Mouse (Mus musculus) brain, embryonic 18.5 days (tissue): ENCODE data around the gene Myh10.
A peak's percentile ranks its signal among the peaks of the same experiment; 100 is the strongest.

Experiments
- DNase-seq: peaks from one replicate; pipeline ENCODE4 v3.0.0-alpha.2; 2012; ENCODE audit warnings: low read depth, low spot score

Gene Myh10

GRCm38 (mm10) chr11:68691321-68692009 is at the start of gene Myh10:
Gene Myh10, plus strand, starts transcription at chr11:68691559.
- peak; percentile 100 for DNase-seq

GRCm38 (mm10) chr11:68644781-68645180 is 46.6 kb upstream of the Myh10 start:
- no peak for DNase-seq

GRCm38 (mm10) chr11:68647808-68648207 is 43.6 kb upstream of the Myh10 start:
- no peak for DNase-seq

GRCm38 (mm10) chr11:68648385-68649148 is 42.8 kb upstream of the Myh10 start:
- DNase-seq: no peak

GRCm38 (mm10) chr11:68651518-68651917 is 39.8 kb upstream of the Myh10 start:
- no peak for DNase-seq

- no peak for DNase-seq
Observed at GRCm38 (mm10) chr11:68655524-68655923, 35.8 kb upstream of the Myh10 start.

GRCm38 (mm10) chr11:68656887-68657685 is 34.3 kb upstream of the Myh10 start:
- DNase-seq: no peak

GRCm38 (mm10) chr11:68657811-68658210 is 33.5 kb upstream of the Myh10 start:
- peak; percentile 45 for DNase-seq

- DNase-seq: no peak
Observed at GRCm38 (mm10) chr11:68665331-68665730, 26.0 kb upstream of the Myh10 start.

- no peak for DNase-seq
Observed at GRCm38 (mm10) chr11:68666210-68666609, 25.1 kb upstream of the Myh10 start.

GRCm38 (mm10) chr11:68672270-68672970 is 18.9 kb upstream of the Myh10 start:
- DNase-seq: no peak

- DNase-seq: no peak
Observed at GRCm38 (mm10) chr11:68674071-68674470, 17.3 kb upstream of the Myh10 start.

GRCm38 (mm10) chr11:68674643-68675042 is 16.7 kb upstream of the Myh10 start:
- no peak for DNase-seq

- DNase-seq: no peak
Observed at GRCm38 (mm10) chr11:68675274-68675673, 16.1 kb upstream of the Myh10 start.

GRCm38 (mm10) chr11:68681254-68681839 is 10.0 kb upstream of the Myh10 start:
- no peak for DNase-seq

- DNase-seq: no peak
Observed at GRCm38 (mm10) chr11:68682136-68682806, 9.1 kb upstream of the Myh10 start.

- DNase-seq: no peak
Observed at GRCm38 (mm10) chr11:68686001-68686400, 5.4 kb upstream of the Myh10 start.

- DNase-seq: no peak
Observed at GRCm38 (mm10) chr11:68689304-68689703, 2.1 kb upstream of the Myh10 start.

GRCm38 (mm10) chr11:68690465-68690864 is 894 bp upstream of the Myh10 start:
- no peak for DNase-seq

- DNase-seq: no peak
Observed at GRCm38 (mm10) chr11:68692010-68692692, 792 bp downstream of the Myh10 start.
